Mouse (Mus musculus) small intestine, adult 2 months (tissue): ENCODE results near the gene Mcts1. TPM values are rescaled to one million over a fixed set of nuclear protein-coding genes. Genes with fewer than 3 reads are reported as not detected.

Experiments used
- H3K27ac ChIP-seq: fragments of 200-500 bp; 2 replicates; pipeline ENCODE4 v1.5.1; 2012; ENCODE audit warnings: low read depth, low read length, control low read depth, inconsistent platforms; ENCODE audit not compliant: insufficient read depth
- H3K27me3 ChIP-seq: fragments of 200-500 bp; 2 replicates; pipeline ENCODE4 v1.6.1; 2012; ENCODE audit warnings: mild to moderate bottlenecking, moderate library complexity, low read length, inconsistent platforms; ENCODE audit not compliant: control insufficient read depth, insufficient read depth
- H3K36me3 ChIP-seq: fragments of 200-500 bp; 2 replicates; pipeline ENCODE4 v1.6.1; 2012; ENCODE audit warnings: mild to moderate bottlenecking, low read length, control low read depth, inconsistent platforms; ENCODE audit not compliant: control insufficient read depth, insufficient read depth
- H3K4me1 ChIP-seq: fragments of 200-500 bp; 2 replicates; pipeline ENCODE4 v1.6.1; 2012; ENCODE audit warnings: low read length, inconsistent platforms, mixed read lengths; ENCODE audit not compliant: control insufficient read depth, insufficient read depth, insufficient read length
- H3K4me3 ChIP-seq: fragments of 200-500 bp; 2 replicates; pipeline ENCODE4 v1.5.1; 2012; ENCODE audit warnings: low read depth, mild to moderate bottlenecking, control low read depth, inconsistent platforms, low read length, moderate library complexity
- CTCF ChIP-seq: fragments of 200-500 bp; IDR thresholded peaks from 2 replicates; pipeline ENCODE4 v1.5.1; 2012; ENCODE audit warnings: low read depth, mild to moderate bottlenecking, control low read depth, inconsistent platforms, low read length, moderate library complexity, mixed read lengths; ENCODE audit not compliant: insufficient replicate concordance, insufficient read length; ENCODE audit errors: extremely low read depth
- POLR2A ChIP-seq: fragments of 200-500 bp; IDR thresholded peaks from 2 replicates; pipeline ENCODE4 v1.6.1; 2012; ENCODE audit warnings: low read depth, mild to moderate bottlenecking, control low read depth, inconsistent platforms, low read length, moderate library complexity
- WGBS: fragments of 180-500 bp; shearing (Covaris S2); methylation state at CpG from one replicate; pipeline ENCODE4 v1.1.7; 2018; 5-methylcytosine and 5-hydroxymethylcytosine counted together
- polyA plus RNA-seq: library from polyadenylated mRNA; depleted of rRNA; stranded (reverse); fragments of >200 nt; gene quantifications from 2 replicates; pipeline ENCODE4 v1.2.3, GENCODE M21; 2012

Mcts1 gene
- polyA plus RNA-seq, 1 experiment = 2.0 TPM

DNA sequence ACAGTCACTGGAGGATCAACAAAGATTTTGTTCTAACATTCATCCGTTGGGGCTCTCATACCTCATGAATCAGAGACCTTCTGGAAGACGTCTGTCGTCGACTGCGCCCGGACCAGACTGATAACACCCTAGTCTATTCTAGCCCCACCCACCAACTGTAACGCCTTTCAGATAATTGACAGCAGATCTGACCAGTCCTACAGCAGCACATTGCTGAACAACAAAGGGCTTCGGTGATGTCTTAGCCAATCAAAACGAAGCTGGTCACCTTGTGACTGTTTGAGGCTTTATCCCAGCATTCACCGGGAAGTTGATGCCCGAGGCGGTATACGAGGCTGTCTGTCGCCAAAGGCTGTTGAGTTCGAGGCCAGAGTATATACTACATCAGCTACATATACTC is 24.3 kb upstream of the Mcts1 start, which contains the start of gene Cul4b:
Gene Cul4b, minus strand, starts transcription at position 119 of the 400 bp plus-strand sequence.
- H3K4me1 ChIP-seq = 0 out of 2 replicates have a peak, but pooled peaks cover 2% of the 10 kb centered on the region
- no peak within 1 kb of the TSS for H3K4me3 ChIP-seq
- TF ChIP-seq POLR2A (no peak), CTCF (no peak)
- H3K36me3 ChIP-seq = no peaks in the 10 kb centered on the region
- H3K27me3 ChIP-seq = no peaks in the 10 kb centered on the region
- WGBS = 92% methylated on average over 15 of the region's 15 CpGs
- H3K27ac ChIP-seq = no peak within 1 kb of the TSS

DNA sequence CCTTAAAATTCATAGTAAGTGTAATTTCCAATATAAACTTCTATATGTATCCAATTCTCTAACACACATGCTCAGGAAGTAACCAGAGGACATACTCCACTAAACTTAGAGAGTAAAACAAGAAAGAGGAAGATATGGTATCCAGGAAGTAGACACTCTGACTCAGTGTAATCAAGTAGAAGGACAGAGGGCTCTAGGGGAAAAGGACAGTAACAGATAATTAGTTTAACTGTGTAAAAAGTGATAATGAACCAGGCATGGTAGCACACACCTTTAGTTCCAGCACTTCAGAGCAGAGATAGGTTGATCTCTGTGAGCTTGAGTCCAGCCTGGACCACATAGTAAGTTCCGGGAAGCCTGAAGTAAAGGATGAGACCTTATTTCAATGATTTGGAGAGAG is 19.2 kb upstream of the Mcts1 start:
- 90% methylated on average over 1 of the region's 1 CpGs for WGBS
- TF ChIP-seq CTCF (no peak), POLR2A (no peak)
- H3K4me3 ChIP-seq = no peak overlapping the region
- no peaks in the 10 kb centered on the region for H3K27me3 ChIP-seq
- H3K27ac ChIP-seq = no peak overlapping the region
- no peaks in the 10 kb centered on the region for H3K36me3 ChIP-seq
- H3K4me1 ChIP-seq = no peaks in the 10 kb centered on the region

DNA sequence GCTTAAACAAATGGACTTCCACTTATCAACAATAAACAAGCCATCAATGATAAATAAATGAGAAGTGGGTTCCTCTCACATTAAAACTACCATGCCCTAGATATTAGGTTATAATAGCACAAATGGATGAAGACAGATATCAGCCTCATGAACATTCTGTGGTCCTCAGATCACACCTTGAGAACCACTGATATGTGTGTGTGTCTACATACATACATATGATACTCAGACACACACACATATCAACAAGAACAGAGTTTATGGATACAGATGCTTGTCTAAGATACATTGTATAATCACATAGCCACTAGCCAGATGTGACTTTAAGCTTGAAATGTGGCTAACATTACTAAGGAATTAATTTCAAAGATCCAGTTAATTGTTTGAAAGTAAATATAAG is 17.1 kb upstream of the Mcts1 start:
- TF ChIP-seq POLR2A (no peak), CTCF (no peak)
- H3K27me3 ChIP-seq = no peaks in the 10 kb centered on the region
- H3K4me1 ChIP-seq = no peaks in the 10 kb centered on the region
- H3K27ac ChIP-seq = no peak overlapping the region
- no peak overlapping the region for H3K4me3 ChIP-seq
- H3K36me3 ChIP-seq = no peaks in the 10 kb centered on the region

DNA sequence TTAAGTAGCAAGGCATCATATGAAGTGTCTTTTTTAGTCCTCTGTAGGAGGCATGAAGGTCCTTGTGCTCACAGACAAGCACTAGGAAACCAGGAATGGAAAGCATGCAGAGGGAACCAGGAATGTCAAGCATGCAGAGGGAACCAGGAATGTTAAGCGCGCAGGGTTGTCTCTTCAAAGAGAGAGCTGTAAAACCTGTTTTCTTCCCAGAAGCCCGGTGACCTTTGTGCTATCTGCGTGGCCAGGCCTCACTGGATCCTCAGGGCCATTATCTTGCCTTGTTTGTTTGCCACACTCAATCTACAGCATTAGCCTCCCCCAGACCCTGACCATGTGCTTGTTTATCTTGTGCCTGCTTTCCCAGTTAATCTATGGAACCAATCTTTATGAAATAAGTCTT is 10.6 kb upstream of the Mcts1 start:
- 20% methylated on average over 4 of the region's 4 CpGs for WGBS
- peaks cover 4% of the 10 kb centered on the region; the same call in 1 of the 2 replicates for H3K4me1 ChIP-seq
- H3K4me3 ChIP-seq = no peak overlapping the region
- no peak for TF ChIP-seq CTCF
- no peak for TF ChIP-seq POLR2A
- H3K36me3 ChIP-seq = no peaks in the 10 kb centered on the region
- H3K27ac ChIP-seq = no peak overlapping the region
- no peaks in the 10 kb centered on the region for H3K27me3 ChIP-seq

DNA sequence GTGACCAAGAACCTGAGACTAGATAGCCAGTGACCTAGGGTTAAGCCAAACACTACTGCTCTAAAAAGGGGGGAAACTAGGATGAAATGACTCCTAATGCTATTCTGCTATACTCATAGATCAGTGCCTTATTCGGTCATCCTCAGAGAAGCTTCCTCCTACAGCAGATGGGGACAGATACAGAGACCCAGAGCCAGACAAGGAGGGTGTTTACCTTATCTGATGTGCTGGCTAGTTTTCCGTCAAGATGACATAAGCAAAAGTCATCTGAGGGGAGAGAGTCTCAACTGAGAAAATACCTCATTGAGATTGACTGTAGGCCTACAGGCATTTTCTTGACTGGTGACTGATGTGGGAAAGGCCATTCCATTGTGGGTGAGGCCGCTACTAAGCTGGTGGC is 8.6 kb upstream of the Mcts1 start:
- H3K4me3 ChIP-seq = no peak overlapping the region
- 83% methylated on average over 3 of the region's 3 CpGs for WGBS
- H3K36me3 ChIP-seq = no peaks in the 10 kb centered on the region
- no peaks in the 10 kb centered on the region for H3K27me3 ChIP-seq
- TF ChIP-seq CTCF (no peak), POLR2A (no peak)
- H3K27ac ChIP-seq = no peak overlapping the region
- H3K4me1 ChIP-seq = peaks cover 4% of the 10 kb centered on the region; the same call in 1 of the 2 replicates

DNA sequence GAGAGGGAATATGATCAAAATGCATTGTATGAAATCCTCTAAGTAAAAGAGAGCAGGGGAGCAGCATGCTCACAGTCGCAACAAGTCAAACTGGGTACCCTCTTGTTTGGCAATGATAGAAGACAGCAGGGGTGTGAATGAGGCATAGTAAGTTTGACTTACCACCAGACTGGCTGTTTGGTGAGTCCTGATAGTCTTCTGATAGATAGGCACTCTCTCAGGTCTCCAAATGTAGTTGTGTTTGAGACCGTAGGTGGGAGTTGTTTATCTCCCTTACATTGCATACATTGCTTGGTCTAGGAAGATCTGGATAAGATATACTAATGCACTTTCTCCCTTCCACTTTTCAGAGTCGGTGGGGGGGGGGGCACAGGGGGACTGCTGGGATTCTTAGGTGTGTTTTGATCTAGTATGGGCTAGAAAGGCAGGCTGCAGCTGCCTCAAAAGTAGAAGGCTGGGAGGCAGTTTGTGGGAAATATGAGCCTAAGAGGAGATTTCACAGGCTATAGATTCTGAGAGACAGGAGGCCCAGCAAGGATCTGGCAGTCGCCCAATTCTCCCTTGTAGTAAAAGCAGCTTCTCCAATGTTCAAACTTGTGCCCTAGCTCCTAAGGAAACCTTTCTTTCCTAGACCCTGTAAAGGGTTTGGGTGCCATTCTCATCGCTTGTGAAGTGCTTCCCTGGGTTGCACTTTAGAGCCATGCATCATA is 7.0 kb upstream of the Mcts1 start:
- no peaks in the 10 kb centered on the region for H3K36me3 ChIP-seq

DNA sequence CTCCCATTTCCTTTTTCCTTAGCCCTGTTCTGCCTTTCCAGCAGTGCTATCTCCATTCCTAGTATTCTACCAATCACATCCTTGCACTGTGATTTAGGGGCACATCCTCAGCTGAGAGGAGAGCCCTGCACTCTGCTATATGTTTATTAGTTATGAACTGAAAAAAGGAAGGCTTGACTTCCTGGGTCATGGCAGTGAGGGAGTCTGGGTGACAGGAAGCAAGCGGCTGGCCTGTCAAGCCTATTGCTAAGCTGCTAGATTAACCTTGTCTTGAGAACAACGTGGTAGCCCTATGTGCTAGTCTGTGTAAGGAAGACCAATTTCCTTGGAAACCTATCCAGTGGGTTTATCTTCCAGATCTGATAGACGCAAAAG is 604 bp downstream of the Mcts1 start:
- Histone ChIP-seq H3K27ac (peak overlapping the region; percentile 90), H3K4me3 (peak overlapping the region; percentile 86), H3K27me3 (no peaks in the 10 kb centered on the region), H3K36me3 (0 out of 2 replicates have a peak, but pooled peaks cover 2% of the 10 kb centered on the region), H3K4me1 (no peaks in the 10 kb centered on the region)
- TF ChIP-seq CTCF = no peak
- TF ChIP-seq POLR2A = no peak
- WGBS = 7% methylated on average over 3 of the region's 3 CpGs

More for the DNA sequence above, 7.0 kb upstream of the Mcts1 start:
- TF ChIP-seq POLR2A = no peak
- no peak for TF ChIP-seq CTCF
- Histone ChIP-seq H3K4me1 (peaks cover 4% of the 10 kb centered on the region; the same call in 1 of the 2 replicates), H3K27ac (no peak overlapping the region), H3K27me3 (no peaks in the 10 kb centered on the region), H3K4me3 (no peak overlapping the region)
- 54% methylated on average over 5 of the region's 5 CpGs for WGBS
